Mouse (Mus musculus) neural tube, embryonic 12.5 days (tissue): Measurements from ENCODE around the gene Scd2. TPM values are rescaled to one million over a fixed set of nuclear protein-coding genes. Genes with fewer than 3 reads are reported as not detected.
A peak's percentile ranks its signal among the peaks of the same experiment; 100 is the strongest.
"Not testable (repeated sequence)": the region's sequence is repeated elsewhere in the genome, so short reads cannot be mapped to it uniquely, and the experiment has no call there.

ENCODE experiments used
- ATAC-seq: fragments of 200-750 bp; cut with Nextera tagmentation; 2 replicates; pipeline ENCODE4 v1.8.0; 2017; ENCODE audit warnings: low read depth, mild to moderate bottlenecking, moderate TSS enrichment, moderate library complexity; ENCODE audit not compliant: low FRiP score
- H3K27ac ChIP-seq: fragments of 300-500 bp; sonication (generic); 2 replicates; pipeline ENCODE4 v1.5.1; 2016
- H3K27me3 ChIP-seq: fragments of 300-500 bp; sonication (generic); replicated peaks from 2 replicates; pipeline ENCODE4 v1.6.1; 2016; ENCODE audit warnings: mild to moderate bottlenecking
- H3K36me3 ChIP-seq: fragments of 300-500 bp; sonication (generic); 2 replicates; pipeline ENCODE4 v1.6.1; 2016; ENCODE audit warnings: mild to moderate bottlenecking
- H3K4me1 ChIP-seq: fragments of 300-500 bp; sonication (generic); 2 replicates; pipeline ENCODE4 v1.6.1; 2016
- H3K4me2 ChIP-seq: fragments of 300-500 bp; sonication (generic); replicated peaks from 2 replicates; pipeline ENCODE4 v1.6.1; 2016; ENCODE audit warnings: mild to moderate bottlenecking
- H3K4me3 ChIP-seq: fragments of 300-500 bp; sonication (generic); 2 replicates; pipeline ENCODE4 v1.5.1; 2016
- H3K9ac ChIP-seq: fragments of 300-500 bp; sonication (generic); 2 replicates; pipeline ENCODE4 v1.6.1; 2016; ENCODE audit warnings: mild to moderate bottlenecking
- H3K9me3 ChIP-seq: fragments of 300-500 bp; sonication (generic); 2 replicates; pipeline ENCODE4 v1.6.1; 2016; ENCODE audit warnings: mild to moderate bottlenecking
- WGBS: fragments of 180-500 bp; shearing (Covaris S2); methylation state at CpG from one replicate; pipeline ENCODE4 v1.1.7; 2016; 5-methylcytosine and 5-hydroxymethylcytosine counted together
- polyA plus RNA-seq: library from polyadenylated mRNA; unstranded; fragments of >200 nt; fragmentation: Nextera tagmentation; extraction: Ambion mirVana; gene quantifications from 2 replicates; pipeline ENCODE4 v1.2.1, GENCODE M21; 2016

Gene Scd2
- polyA plus RNA-seq, 1 experiment from 2014 or later: 371 TPM

- not testable (repeated sequence) for ATAC-seq, H3K4me3 ChIP-seq, H3K4me2 ChIP-seq, H3K9ac ChIP-seq, H3K9me3 ChIP-seq, H3K27me3 ChIP-seq, H3K27ac ChIP-seq
- peaks cover 27% of the 10 kb centered on the region for H3K4me1 ChIP-seq
- H3K36me3 ChIP-seq: peaks cover 39% of the 10 kb centered on the region
- WGBS: 86% methylated on average over 1 of the region's 1 CpGs
Observed at GRCm38 (mm10) chr19:44310155-44310575, 16.7 kb downstream of the Scd2 start.

GRCm38 (mm10) chr19:44310814-44311213 is 17.3 kb downstream of the Scd2 start:
- Histone ChIP-seq H3K9ac (0 out of 2 replicates have a peak overlapping the region, but pooled peaks have one; percentile 30), H3K27ac (0 out of 2 replicates have a peak overlapping the region, but pooled peaks have one; percentile 9), H3K4me2 (peak overlapping the region; percentile 24), H3K4me3 (no peak overlapping the region), H3K36me3 (peaks cover 32% of the 10 kb centered on the region), H3K27me3 (no peaks in the 10 kb centered on the region), H3K9me3 (no peaks in the 10 kb centered on the region), H3K4me1 (peaks cover 28% of the 10 kb centered on the region)
- ATAC-seq: no peak
- WGBS: 27% methylated on average over 5 of the region's 5 CpGs

- Histone ChIP-seq H3K4me2 (peak overlapping the region; percentile 24), H3K27me3 (no peaks in the 10 kb centered on the region), H3K9me3 (no peaks in the 10 kb centered on the region), H3K36me3 (peaks cover 26% of the 10 kb centered on the region), H3K4me3 (no peak overlapping the region), H3K9ac (0 out of 2 replicates have a peak overlapping the region, but pooled peaks have one; percentile 30), H3K27ac (0 out of 2 replicates have a peak overlapping the region, but pooled peaks have one; percentile 9), H3K4me1 (peaks cover 28% of the 10 kb centered on the region)
- 0 out of 2 replicates have a peak, but pooled peaks have one; percentile 12 for ATAC-seq
- WGBS: 29% methylated on average over 8 of the region's 8 CpGs
Observed at GRCm38 (mm10) chr19:44311306-44312006, 18.0 kb downstream of the Scd2 start.

- Histone ChIP-seq H3K9me3 (no peaks in the 10 kb centered on the region), H3K27me3 (no peaks in the 10 kb centered on the region), H3K27ac (no peak overlapping the region), H3K4me3 (no peak overlapping the region), H3K4me1 (peaks cover 28% of the 10 kb centered on the region), H3K9ac (no peak overlapping the region), H3K4me2 (no peak overlapping the region; the same call in 1 of the 2 replicates), H3K36me3 (peaks cover 20% of the 10 kb centered on the region)
- ATAC-seq: peak; percentile 35; the same call in 1 of the 2 replicates
- whole genome bisulfite sequencing: 14% methylated on average over 4 of the region's 4 CpGs
Observed at GRCm38 (mm10) chr19:44312007-44312360, 18.5 kb downstream of the Scd2 start.

- H3K4me2 ChIP-seq: no peak overlapping the region
- no peak overlapping the region for H3K27ac ChIP-seq
- no peak overlapping the region for H3K4me3 ChIP-seq
- H3K4me1 ChIP-seq: peaks cover 28% of the 10 kb centered on the region
- no peaks in the 10 kb centered on the region for H3K9me3 ChIP-seq
- H3K27me3 ChIP-seq: no peaks in the 10 kb centered on the region
- ATAC-seq: no peak
- H3K36me3 ChIP-seq: peaks cover 10% of the 10 kb centered on the region
- 76% methylated on average over 3 of the region's 3 CpGs for WGBS
- H3K9ac ChIP-seq: no peak overlapping the region
Observed at GRCm38 (mm10) chr19:44313066-44313465, 19.6 kb downstream of the Scd2 start.

GRCm38 (mm10) chr19:44314327-44314759 is 20.9 kb downstream of the Scd2 start:
- no peaks in the 10 kb centered on the region for H3K36me3 ChIP-seq
- WGBS: 2% methylated on average over 18 of the region's 18 CpGs
- H3K4me2 ChIP-seq: peak overlapping the region; percentile 70
- H3K9me3 ChIP-seq: 0 out of 2 replicates have a peak, but pooled peaks cover 5% of the 10 kb centered on the region
- peaks cover 28% of the 10 kb centered on the region for H3K4me1 ChIP-seq
- H3K27me3 ChIP-seq: no peaks in the 10 kb centered on the region
- peak overlapping the region; percentile 48 for H3K4me3 ChIP-seq
- peak overlapping the region; percentile 47 for H3K9ac ChIP-seq
- peak; percentile 83 for ATAC-seq
- H3K27ac ChIP-seq: no peak overlapping the region

GRCm38 (mm10) chr19:44314871-44315414 is 21.5 kb downstream of the Scd2 start:
- Histone ChIP-seq H3K4me2 (peak overlapping the region; percentile 70), H3K27me3 (no peaks in the 10 kb centered on the region), H3K4me3 (peak overlapping the region; percentile 48), H3K27ac (no peak overlapping the region), H3K36me3 (no peaks in the 10 kb centered on the region), H3K9ac (peak overlapping the region; percentile 47), H3K4me1 (peaks cover 28% of the 10 kb centered on the region), H3K9me3 (0 out of 2 replicates have a peak, but pooled peaks cover 5% of the 10 kb centered on the region)
- ATAC-seq: peak; percentile 46; the same call in 1 of the 2 replicates
- 2% methylated on average over 11 of the region's 11 CpGs for WGBS

GRCm38 (mm10) chr19:44316752-44317315 is 23.4 kb downstream of the Scd2 start:
- H3K36me3 ChIP-seq: no peaks in the 10 kb centered on the region
- H3K4me3 ChIP-seq: no peak overlapping the region
- WGBS: 64% methylated on average over 5 of the region's 5 CpGs
- H3K4me1 ChIP-seq: peaks cover 13% of the 10 kb centered on the region; the same call in 1 of the 2 replicates
- H3K9me3 ChIP-seq: 0 out of 2 replicates have a peak, but pooled peaks cover 5% of the 10 kb centered on the region
- no peak overlapping the region for H3K27ac ChIP-seq
- no peaks in the 10 kb centered on the region for H3K27me3 ChIP-seq
- no peak for ATAC-seq
- no peak overlapping the region for H3K9ac ChIP-seq
- no peak overlapping the region for H3K4me2 ChIP-seq

GRCm38 (mm10) chr19:44317391-44317790 is 23.9 kb downstream of the Scd2 start:
- no peak for ATAC-seq
- WGBS: 90% methylated on average over 5 of the region's 5 CpGs
- H3K9me3 ChIP-seq: 0 out of 2 replicates have a peak, but pooled peaks cover 5% of the 10 kb centered on the region

GRCm38 (mm10) chr19:44318545-44318944 is 25.1 kb downstream of the Scd2 start:
- H3K9me3 ChIP-seq: 0 out of 2 replicates have a peak, but pooled peaks cover 5% of the 10 kb centered on the region
- no peaks in the 10 kb centered on the region for H3K36me3 ChIP-seq
- H3K27me3 ChIP-seq: no peaks in the 10 kb centered on the region
- H3K9ac ChIP-seq: no peak overlapping the region
- H3K27ac ChIP-seq: no peak overlapping the region
- H3K4me2 ChIP-seq: no peak overlapping the region
- H3K4me1 ChIP-seq: peaks cover 8% of the 10 kb centered on the region; the same call in 1 of the 2 replicates
- no peak overlapping the region for H3K4me3 ChIP-seq
- ATAC-seq: no peak

More at GRCm38 (mm10) chr19:44317391-44317790, 23.9 kb downstream of the Scd2 start:
- Histone ChIP-seq H3K27me3 (no peaks in the 10 kb centered on the region), H3K4me2 (no peak overlapping the region), H3K36me3 (no peaks in the 10 kb centered on the region), H3K4me1 (peaks cover 8% of the 10 kb centered on the region; the same call in 1 of the 2 replicates), H3K9ac (no peak overlapping the region), H3K27ac (no peak overlapping the region), H3K4me3 (no peak overlapping the region)

GRCm38 (mm10) chr19:44320316-44320715 is 26.8 kb downstream of the Scd2 start:
- H3K4me2 ChIP-seq: no peak overlapping the region
- no peak overlapping the region for H3K4me3 ChIP-seq
- H3K9me3 ChIP-seq: 0 out of 2 replicates have a peak, but pooled peaks cover 5% of the 10 kb centered on the region
- ATAC-seq: no peak
- no peaks in the 10 kb centered on the region for H3K27me3 ChIP-seq
- H3K27ac ChIP-seq: no peak overlapping the region
- no peak overlapping the region for H3K9ac ChIP-seq
- H3K4me1 ChIP-seq: no peaks in the 10 kb centered on the region; the same call in 1 of the 2 replicates
- no peaks in the 10 kb centered on the region for H3K36me3 ChIP-seq
- WGBS: 80% methylated on average over 3 of the region's 3 CpGs

- Histone ChIP-seq H3K27me3 (no peaks in the 10 kb centered on the region), H3K4me1 (no peaks in the 10 kb centered on the region), H3K27ac (no peak overlapping the region), H3K9me3 (peaks cover 7% of the 10 kb centered on the region), H3K4me3 (no peak overlapping the region), H3K9ac (no peak overlapping the region), H3K4me2 (no peak overlapping the region), H3K36me3 (no peaks in the 10 kb centered on the region)
- ATAC-seq: no peak
- WGBS: 83% methylated on average over 4 of the region's 4 CpGs
Observed at GRCm38 (mm10) chr19:44321201-44321600, 27.7 kb downstream of the Scd2 start.
